Mouse (Mus musculus) testis, postnatal 10 days (tissue): ENCODE data around the gene Npnt.

Experiments used
- DNase-seq: peaks from one replicate; pipeline ENCODE4 v3.0.0; 2021; ENCODE audit warnings: low spot score

The Npnt gene

DNA sequence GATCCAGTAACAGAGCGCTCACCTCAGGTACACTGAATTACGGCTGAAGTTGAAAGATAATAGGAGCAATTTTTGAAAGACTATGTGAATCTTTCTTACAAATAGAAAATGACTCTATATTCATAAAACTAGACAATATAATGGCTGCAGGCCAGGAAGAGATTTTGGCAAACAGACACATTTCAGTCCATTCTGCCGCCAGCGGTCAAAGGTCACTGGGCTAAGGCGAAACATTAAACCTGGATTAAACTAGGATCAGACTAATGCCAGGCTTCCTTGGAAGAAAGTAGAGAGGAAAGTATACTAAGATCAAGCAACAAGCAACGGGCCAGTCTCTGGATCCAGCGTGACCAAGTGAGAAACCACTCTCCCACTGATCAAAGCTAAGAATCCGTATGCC lies 11.1 kb downstream of the Npnt start:
- no peak for DNase-seq

DNA sequence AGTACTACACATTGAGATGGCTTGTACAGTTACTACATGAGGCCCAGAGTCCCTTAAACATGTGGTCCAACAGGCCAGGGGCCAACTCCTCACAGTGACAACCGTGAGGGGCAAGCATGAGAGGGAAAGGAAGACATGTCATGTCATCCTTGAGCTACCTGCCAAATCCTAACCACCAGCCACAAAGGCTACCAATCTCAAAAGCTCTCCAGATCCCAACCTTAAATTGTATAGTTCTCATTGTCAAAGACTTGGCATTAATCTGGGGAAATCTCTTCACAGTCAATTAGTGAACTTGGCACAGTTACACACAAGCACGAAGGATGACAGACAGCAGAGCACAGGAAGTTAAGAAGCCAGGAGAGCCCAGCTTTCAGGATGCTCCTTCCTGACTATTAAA lies 15.4 kb downstream of the Npnt start:
- DNase-seq: no peak

DNA sequence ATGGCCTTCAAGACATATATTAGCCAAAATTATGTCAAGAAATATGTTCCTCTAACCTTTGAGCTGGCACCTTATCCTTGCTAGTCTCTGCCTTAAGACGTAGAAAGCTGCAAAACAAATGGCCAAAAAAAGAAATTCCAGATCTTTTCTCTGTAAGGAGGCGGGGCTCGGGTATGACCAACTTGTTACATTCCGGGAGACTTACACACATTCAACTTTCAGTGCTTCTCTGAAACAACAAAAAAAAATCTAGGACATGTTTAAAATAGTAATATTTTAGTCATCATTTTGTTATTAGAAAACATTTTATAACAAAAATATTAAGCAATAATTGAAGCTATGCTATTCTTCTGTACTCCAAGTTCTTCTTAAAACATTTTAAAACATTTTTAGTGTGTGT lies 18.6 kb downstream of the Npnt start:
- no peak for DNase-seq

DNA sequence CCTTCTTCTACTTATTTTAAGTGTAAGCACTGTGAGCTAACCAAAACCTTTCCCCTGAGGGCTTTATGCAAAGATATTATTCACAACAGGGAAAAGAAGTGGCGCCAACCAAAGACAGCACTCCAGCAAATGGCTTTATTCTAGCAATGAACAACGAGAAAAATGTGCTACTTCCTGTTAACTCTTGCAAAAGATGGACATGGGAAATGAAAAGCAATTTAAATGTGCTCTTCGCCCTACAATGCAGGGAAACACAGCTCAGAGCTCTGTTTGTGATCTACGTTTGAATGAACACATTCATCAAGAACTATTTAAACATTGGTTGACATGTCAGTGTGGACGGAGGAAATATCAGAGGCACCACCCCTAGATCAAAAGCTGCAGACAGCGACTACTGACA lies 20.2 kb downstream of the Npnt start:
- no peak for DNase-seq

DNA sequence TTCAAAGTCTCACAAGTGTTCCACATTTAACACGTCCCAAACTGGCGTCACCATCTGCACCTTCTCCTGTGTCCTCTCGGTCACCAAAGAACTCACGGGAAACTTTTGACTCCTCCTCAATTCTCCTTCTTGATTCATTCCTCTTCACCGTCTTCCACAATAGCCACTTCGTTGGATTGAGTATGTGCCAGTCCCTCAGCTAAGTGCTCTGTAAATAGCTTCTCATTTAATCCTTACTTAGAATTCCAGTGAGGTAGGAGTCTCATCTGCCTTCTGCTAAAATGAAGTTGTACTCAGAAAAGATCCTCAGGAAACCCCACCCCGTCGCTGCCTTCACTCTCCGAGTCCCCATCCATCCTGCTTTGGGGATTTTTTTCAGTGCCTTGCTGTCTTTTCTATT lies 21.9 kb downstream of the Npnt start:
- DNase-seq: no peak

DNA sequence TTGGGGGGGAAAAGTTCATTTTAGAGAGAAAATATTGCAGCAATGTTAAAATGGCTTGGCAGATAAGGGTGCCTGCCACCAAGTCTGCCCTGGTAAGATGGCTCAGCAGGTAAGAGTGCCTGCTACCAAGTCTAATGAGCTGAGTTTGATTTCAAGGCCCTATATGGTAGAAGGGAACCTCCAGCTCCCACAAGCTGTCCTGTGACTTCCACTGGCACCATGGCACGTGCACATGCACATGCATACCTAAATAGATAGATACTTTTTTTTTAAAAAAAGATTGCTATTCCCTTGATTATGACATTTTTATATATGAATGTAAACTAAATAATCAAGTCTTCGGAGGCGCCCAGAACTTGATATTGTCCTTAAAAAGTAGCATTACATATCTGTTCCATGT lies 30.3 kb downstream of the Npnt start:
- no peak for DNase-seq

DNA sequence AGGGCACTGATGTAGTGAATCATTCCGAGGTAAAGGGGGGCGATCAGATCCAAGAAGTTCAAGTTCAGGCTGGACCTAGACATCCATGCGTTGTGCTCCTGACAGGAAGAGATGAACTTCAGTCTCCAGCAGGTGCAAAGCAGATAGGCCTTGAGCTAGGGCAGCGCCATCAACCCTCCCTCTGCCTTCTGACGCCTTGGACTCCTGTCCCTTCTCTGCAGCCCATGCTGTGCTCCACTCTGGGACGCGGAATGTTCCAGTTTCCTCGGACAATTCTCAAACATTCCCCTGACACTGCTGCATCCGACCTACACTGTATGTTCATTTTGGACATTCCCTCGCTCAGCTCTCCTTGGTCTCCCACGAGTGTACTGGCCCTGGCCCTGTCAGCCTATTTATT lies 30.9 kb downstream of the Npnt start:
- DNase-seq: no peak

DNA sequence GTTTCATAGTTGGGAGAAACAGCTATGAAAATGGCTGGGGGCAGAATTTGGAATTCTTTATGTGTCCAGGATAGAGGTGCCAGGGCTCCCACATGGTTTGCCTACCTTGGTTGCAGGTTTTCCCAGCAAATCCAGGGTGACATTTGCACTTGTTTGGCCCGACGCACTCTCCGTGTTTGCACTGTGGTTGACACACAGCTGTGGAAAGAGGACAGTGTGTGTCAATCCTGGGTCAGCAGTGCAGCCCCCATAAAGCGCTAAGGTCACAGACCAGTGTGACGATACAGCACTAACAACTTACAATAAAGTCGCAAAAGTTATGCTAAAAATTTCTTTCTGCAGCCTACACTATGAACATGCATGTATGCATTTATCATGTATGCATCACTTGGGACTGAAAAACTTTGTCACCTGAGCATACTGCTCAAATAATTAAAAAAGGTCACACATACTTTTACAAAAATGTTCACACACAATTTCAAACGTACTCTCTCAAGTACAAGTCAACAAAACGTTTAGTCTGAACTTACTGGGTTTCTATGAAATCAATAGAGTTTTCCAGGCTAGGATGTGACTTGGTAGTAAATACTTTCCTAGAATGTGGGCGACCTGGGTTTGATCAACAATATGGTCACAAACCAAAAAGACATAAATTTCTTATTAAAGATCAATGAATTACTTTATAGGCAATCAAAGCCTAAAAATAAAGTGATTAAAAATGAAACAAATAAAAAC lies 32.6 kb downstream of the Npnt start:
- no peak for DNase-seq

DNA sequence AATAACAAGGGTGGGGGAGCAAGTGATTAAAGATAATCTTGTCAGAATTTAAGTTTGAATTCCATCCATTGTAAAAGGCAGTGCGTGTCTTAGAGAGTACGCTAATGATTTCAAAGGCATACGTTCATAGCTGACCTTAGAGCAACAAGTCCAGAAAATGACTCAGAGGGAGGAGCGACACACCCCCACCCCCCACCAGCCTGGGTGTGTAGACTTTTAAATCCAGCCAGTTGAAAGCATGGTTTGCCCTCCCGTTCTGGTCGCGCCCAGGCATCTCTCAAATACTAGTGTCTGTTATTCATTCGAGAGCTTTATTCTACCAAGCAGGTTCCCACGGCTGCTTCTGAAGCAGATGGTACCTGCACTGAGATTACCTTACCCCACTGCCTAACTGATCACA lies 34.4 kb downstream of the Npnt start:
- DNase-seq: no peak

DNA sequence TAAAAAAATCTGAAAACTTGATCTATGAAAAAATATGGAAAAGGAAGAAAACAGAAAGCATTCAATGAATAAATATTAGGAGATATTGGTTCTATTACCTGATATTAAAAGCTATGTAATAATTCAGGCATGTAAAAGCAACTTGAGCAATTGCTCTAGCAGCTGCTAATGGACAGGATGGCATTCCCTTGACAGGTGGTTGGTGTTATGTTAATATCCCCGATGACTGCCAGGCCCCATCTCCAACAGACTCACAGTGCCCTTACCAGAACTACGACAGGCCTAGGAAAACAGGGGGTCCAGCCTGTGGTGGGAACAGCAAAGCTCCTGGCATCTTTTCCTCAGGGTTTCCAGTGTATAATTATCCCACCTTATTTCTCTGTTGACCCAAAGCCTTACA lies 37.7 kb downstream of the Npnt start:
- no peak for DNase-seq

DNA sequence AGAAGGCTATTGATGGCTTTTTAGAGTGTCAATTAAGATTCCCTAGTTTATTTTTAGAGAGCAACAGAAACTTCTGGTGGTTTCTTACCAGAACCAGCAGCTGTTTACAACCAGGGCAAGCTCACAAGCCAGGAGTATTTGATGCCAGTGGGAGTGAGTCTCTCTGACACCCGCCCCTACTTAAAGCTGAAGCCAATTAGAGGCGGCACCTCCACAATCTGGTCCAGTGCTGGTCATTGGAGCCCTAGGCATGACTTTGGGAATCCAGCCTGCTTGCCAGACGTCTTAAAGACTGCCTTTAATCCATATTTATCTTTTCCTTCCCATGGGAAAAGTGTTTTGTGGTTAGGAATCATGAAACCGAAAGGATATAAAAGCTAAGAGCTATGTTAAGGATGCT lies 38.4 kb downstream of the Npnt start:
- DNase-seq: no peak

DNA sequence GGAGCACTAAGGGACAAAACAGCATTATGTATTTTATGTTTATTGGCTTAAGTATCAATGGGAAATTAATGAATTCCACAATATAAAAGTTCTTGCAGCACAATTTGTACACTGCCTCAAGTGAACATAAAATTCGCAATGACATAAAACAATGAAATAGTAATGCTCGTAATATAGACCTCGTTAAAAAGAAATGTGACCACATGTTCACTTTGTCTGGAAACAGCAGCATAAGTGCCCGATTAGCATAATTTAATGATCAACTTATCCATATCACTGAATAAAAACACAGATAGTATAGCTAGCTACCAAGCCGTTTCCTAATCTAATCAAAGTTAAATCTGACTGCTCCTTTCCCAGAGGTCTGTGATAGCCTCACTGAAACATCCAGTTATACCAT lies 39.4 kb downstream of the Npnt start:
- DNase-seq: no peak

DNA sequence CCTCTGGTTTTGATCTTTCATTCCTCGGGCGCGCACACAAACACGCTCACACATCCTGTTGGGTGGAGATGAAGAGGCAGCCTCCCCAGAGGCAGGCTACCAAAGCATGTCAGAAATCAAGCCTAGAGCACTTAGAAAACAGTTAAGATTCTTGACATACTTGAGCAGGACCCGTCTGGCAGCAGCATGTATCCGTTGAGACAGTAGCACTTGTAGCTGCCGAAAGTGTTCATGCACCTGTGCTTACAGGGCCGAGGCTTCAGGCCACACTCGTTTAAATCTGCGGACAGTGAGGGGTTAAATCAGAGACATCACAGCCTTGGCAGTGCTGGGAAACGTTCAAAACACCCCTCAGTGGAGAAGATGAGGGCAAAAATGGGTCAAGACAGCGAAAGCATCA lies 40.4 kb downstream of the Npnt start:
- DNase-seq: no peak

DNA sequence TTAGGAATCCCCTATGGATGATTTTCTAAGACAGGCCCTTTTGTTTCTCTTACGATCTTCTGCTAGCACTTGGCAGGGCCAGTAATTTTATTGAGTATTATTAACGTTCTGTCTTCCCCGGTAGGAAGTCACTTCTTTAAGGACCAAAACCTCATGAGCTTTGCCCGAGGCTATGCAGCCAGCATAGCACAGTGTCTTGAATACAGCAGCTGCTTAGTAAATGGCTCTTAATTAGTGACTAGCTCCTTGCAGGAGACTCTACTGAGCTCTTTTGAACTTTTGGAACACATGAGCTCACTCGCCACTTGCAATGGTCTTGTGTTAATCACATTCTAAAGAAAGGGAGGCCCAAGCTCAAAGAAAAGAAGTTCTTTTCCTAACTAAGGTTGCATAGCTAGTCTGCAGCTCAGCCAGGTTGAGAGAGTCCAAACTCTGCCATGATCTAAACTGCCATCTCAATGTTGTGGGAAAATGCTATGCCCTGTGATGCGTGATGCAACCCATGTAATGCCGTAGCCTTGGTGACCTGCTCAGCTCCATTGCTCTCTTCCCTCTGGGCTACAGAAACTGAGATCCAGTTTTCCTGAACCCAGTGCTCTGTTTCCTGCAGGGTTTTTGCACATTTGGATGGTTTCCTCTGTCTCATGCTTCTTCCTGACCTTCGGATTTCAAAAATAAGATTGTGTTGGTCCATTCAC lies 42.4 kb downstream of the Npnt start:
- DNase-seq: no peak

DNA sequence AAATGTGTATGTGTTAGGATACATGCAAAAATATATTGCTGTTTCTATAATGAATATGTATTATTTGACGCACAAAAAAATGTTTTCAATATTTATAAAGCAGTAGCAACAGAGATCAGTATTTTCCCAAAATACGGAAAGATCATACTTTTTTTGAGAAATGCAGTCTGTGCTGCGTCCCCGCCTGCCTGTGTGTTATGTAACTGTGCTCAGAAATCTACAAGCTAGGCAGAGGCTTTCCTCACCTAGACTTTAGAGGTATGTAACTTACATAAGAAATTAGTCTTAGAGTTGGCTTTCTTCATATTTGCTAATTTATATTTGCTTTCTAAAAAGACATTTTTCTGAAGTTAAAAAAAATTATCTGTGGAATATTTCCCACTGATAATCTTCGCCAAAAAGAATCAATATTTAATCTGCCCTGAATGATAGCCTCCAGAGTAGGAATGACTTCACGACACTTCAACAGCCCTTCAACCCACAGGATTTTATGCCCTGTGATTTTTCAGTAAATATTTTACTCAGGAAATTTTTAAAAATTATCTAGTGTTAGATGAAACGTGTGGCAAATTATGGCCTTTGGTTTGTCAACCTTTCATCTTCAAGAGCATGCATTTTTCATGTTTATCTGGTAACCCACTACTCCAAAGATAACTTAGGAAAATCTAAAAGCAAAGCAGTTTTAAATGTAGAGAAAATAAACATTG lies 44.7 kb downstream of the Npnt start:
- no peak for DNase-seq

DNA sequence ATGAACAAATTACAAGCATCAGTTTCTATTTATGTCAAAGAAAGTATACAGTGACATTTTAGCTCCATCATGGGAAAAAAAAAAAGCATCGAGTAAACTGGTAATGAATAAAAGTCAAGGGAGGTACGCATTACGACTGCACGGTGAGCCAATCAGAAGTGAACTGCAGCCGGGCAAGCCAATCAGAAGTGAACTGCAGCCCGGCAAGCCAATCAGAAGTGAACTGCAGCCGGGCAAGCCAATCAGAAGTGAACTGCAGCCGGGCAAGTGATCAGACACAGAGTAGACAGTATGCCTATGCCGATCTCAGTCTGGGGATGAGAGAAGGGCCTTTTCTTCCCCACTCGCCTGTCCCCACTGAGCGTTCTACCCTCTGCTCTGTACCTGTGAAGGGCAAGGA lies 46.7 kb downstream of the Npnt start:
- DNase-seq: no peak

DNA sequence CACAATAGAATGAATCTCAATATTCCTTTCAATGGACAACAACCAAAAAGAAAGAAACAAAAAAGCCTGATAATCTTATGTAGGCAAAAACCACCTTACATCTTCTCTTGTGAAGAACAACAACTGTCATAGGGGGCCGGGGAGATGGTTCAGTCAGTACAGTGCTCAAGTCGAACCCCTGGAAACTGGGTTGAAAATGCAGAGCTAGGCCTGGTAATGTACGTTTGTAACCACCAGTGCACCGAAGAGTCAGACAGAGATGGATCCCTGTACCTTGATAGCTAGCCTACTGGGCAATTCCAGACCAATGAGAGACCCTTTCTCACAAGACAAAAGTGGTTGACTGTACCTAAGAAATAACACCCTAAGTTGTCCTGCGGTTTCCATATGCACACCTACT lies 47.2 kb downstream of the Npnt start:
- DNase-seq: no peak

DNA sequence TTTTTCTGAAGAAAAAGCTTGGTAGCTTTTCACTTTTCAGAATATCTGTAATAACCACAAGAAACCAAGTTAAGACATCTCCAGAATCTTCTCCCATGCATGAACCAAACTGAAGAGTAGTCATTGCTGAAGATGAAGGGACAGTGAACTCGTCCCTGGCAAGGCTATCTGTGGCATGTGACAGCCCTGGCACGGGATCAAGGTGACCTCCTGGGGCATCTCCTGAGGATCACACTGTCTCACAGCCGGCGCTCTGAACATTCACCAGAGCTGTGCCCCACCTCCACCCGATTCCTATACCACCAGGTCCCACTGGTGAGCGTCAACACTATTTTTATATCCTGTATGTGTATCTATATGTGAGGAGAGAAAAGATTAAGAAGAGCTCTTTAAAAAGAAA lies 47.9 kb downstream of the Npnt start:
- DNase-seq: no peak

DNA sequence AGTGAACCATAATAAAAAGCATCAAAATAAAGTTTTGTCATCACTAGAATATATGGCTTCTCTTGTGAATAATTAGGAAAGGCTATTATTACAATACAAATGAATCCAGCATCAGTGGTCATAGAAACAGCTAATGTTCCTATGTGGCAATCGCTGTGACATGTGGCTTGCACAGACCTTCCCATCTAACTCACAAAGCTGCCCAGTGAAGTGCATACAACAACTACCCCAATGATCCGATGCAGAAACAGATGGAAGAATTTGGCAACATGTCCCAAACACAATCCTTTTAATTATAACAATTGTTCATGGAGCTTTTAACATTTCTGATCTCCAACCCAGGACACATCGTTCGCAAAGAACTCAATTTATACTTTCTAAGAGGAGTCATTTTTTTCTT lies 52.2 kb downstream of the Npnt start:
- no peak for DNase-seq

DNA sequence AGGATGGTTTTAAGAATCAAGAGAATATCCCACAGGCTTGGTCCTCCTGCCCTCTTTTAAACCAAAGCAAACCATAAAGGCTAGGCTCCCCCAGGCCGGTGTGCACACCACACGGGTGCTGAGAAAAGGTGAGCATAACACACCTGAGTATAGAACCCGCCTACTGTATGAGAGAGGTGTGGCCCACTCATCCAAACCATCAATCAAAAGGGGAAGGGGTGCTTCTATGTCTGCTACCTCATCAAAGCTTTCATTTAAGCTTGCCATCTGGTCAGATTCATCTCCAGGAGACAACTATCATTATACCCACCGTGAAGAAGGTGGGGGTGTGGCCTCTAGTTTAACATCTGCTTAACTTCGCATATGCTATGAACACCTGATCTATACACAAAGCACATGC lies 52.7 kb downstream of the Npnt start:
- no peak for DNase-seq

DNA sequence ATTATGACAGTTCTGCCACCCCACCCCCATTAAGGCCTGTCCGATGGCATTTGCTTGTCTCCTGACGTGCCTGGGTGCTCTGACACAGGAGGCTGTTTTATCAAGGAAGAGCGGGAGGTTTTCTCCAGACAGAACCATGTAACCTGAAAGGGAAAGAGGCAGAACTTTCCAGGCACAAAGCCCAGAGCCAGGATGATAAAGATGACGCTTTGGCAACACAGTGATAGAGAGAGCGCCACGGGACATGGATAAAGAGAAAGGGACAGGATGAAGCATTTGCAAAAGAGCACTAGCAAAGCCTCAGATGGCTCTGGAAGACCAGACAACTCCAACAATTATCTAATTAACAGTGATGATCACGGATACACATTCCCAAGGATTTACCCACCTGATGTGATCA lies 56.0 kb downstream of the Npnt start:
- no peak for DNase-seq

DNA sequence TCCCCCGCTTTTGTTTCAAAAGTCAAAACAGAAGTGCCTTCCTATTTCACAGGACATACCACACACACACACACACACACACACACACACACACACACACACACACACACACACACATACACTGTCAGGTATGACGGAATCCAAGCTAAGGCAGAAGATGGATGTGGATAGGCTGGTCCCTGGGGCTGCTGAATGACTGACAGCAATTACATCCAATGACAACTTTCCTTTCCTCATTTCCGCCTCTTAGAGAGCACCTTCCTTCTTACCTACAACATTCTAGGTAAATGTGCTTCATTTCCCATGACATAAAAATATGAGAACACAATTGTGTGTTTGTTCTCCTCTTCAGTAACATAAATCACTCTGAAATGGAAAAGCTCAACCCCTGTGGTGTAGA lies 56.4 kb downstream of the Npnt start:
- DNase-seq: no peak

DNA sequence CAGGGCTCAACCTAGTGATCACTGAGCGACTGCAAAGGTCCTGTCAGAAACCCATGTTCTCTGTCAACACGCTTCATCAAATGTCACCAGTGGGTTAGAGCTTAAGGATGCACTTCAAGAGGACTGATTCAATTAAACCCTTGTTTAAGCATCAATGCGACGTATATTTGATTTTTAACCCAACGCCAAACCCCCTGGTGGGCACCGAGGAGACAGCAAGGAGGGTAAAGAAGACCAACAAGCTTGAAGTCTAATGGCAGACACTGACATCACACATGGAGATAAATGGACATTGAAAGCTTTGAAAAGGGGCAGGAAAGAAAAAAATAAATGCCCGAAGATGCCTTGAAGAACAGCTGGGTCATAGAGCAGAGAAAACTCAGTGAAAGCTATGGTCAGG lies 57.0 kb downstream of the Npnt start:
- no peak for DNase-seq

DNA sequence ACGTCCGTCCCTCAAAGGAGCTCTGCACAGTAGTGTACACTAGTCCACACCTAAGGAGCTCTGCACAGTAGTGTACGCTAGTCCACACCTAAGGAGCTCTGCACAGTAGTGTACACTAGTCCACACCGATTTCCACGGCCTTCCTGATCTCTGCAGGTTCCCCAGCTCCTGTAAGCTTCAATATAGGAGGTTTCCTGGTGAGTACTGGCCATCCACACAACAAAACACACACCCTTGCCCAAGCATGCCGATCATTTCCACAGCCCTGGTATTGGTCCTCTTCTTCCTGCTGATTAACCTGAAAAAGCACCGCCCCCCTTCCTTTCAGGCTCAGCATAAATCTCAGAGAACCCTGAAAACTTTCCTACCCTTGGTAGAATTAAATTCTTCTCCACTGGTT lies 57.6 kb downstream of the Npnt start:
- DNase-seq: no peak
